ENCODE assay signal across 9 mouse cellular contexts in the genomic region with DNA sequence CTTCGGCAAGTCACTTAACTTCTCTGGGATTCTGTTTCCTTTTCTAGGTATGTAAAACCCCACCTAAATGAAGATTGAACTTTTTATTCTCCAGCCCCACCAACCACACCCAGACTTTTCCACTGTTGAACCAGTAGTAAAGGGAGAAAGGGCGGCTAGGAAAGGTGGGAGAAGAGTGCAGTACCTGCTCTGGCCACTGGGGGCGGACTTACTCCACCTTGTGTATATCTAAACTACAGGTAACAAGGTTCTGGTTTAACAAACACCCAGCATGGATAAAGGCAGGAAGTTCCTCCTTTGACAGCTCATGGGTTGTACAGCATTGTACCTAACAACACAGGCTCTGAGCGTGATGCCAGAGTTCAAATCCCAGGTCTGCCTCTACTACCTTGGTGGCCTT. TPM values are rescaled to one million over a fixed set of nuclear protein-coding genes. Genes with fewer than 3 reads are reported as not detected.
A peak's percentile ranks its signal among the peaks of the same experiment; 100 is the strongest.
DNase-seq lines count a peak whose midpoint lies in the region; ATAC-seq lines count a peak whose summit lies in the region.
"Had no signal": no experiment of that assay in that cellular context is flagged by ENCODE, and none has a peak within 500 bp of the region (broad histone marks: within the 10 kb centered on the region; RNA-seq: fewer than 3 reads in every experiment).

No protein-coding gene starts in this region.

- H3K27ac ChIP-seq in forebrain, embryonic 10.5 days: no peak overlapping the region
- no peak overlapping the region for H3K27ac ChIP-seq in forebrain, embryonic 16.5 days (ENCODE audit: low read length)
- H3K27ac ChIP-seq in neural tube, embryonic 15.5 days (replicated peaks): no peak overlapping the region
- H3K27ac ChIP-seq: macrophage had no signal

- peaks cover 56% of the 10 kb centered on the region for H3K27me3 ChIP-seq in forebrain, embryonic 10.5 days (ENCODE audit: poor library complexity, severe bottlenecking)
- peaks cover 2% of the 10 kb centered on the region for H3K27me3 ChIP-seq in forebrain, embryonic 16.5 days (replicated peaks; ENCODE audit: control insufficient read depth, insufficient read depth, low read length)
- H3K27me3 ChIP-seq in neural tube, embryonic 15.5 days (replicated peaks): peaks cover 88% of the 10 kb centered on the region
- H3K27me3 ChIP-seq in splenic B cell, adult 2 months (ENCODE audit: control insufficient read depth, insufficient read depth, low read length, poor library complexity, severe bottlenecking): no peaks in the 10 kb centered on the region

- H3K9ac ChIP-seq in forebrain, embryonic 16.5 days (replicated peaks; ENCODE audit: low read depth, low read length): no peak overlapping the region
- no peak overlapping the region for H3K9ac ChIP-seq in neural tube, embryonic 15.5 days (replicated peaks)

- H3K4me1 ChIP-seq in forebrain, embryonic 10.5 days: peaks cover 18% of the 10 kb centered on the region
- 0 out of 2 replicates have a peak, but pooled peaks cover 6% of the 10 kb centered on the region for H3K4me1 ChIP-seq in forebrain, embryonic 16.5 days (replicated peaks; ENCODE audit: control insufficient read depth, insufficient read depth, low read length)
- 0 out of 2 replicates have a peak, but pooled peaks cover 11% of the 10 kb centered on the region for H3K4me1 ChIP-seq in neural tube, embryonic 15.5 days

- DNase-seq in forebrain, embryonic 10.5 days (ENCODE audit: extremely low spot score, low spot score): peak; percentile 50
- peak; percentile 54 for DNase-seq in neural tube, embryonic 10.5 days (ENCODE audit: extremely low spot score, low spot score)
- DNase-seq in c-Kit-positive CD71-positive TER-119-positive erythroid progenitor cells, embryonic 14.5 days (ENCODE audit: low spot score): peak; percentile 23
- DNase-seq in kidney, postnatal 14 days: peak; percentile 56
- peak; percentile 25 for DNase-seq in splenic B cell, adult 2 months (ENCODE audit: low read depth, low spot score)
- no peak for DNase-seq in MN1 (ENCODE audit: low spot score)

- no peak overlapping the region for H3K4me3 ChIP-seq in forebrain, embryonic 10.5 days
- no peak overlapping the region for H3K4me3 ChIP-seq in forebrain, embryonic 16.5 days (replicated peaks; ENCODE audit: low read length)
- H3K4me3 ChIP-seq in neural tube, embryonic 15.5 days (replicated peaks): no peak overlapping the region

- no peaks in the 10 kb centered on the region for H3K9me3 ChIP-seq in forebrain, embryonic 10.5 days
- H3K9me3 ChIP-seq in forebrain, embryonic 16.5 days (ENCODE audit: control insufficient read depth, low read length): no peaks in the 10 kb centered on the region
- H3K9me3 ChIP-seq in neural tube, embryonic 15.5 days (replicated peaks): no peaks in the 10 kb centered on the region

- H3K4me2 ChIP-seq in forebrain, embryonic 16.5 days (ENCODE audit: low read length): no peak overlapping the region
- H3K4me2 ChIP-seq in neural tube, embryonic 15.5 days: no peak overlapping the region

- WGBS in forebrain, embryonic 10.5 days: 42% methylated on average over 4 of the region's 4 CpGs
- WGBS in forebrain, embryonic 16.5 days: 45% methylated on average over 4 of the region's 4 CpGs
- WGBS in neural tube, embryonic 15.5 days: 42% methylated on average over 4 of the region's 4 CpGs

- no peaks in the 10 kb centered on the region for H3K36me3 ChIP-seq in forebrain, embryonic 10.5 days (replicated peaks)
- no peaks in the 10 kb centered on the region for H3K36me3 ChIP-seq in forebrain, embryonic 16.5 days (ENCODE audit: control insufficient read depth, insufficient read depth)
- no peaks in the 10 kb centered on the region for H3K36me3 ChIP-seq in neural tube, embryonic 15.5 days
- H3K36me3 ChIP-seq in splenic B cell, adult 2 months (ENCODE audit: control insufficient read depth, insufficient read depth, low read length, poor library complexity, severe bottlenecking): no peaks in the 10 kb centered on the region

- no peak for ATAC-seq in forebrain, embryonic 16.5 days
- no peak for ATAC-seq in neural tube, embryonic 15.5 days (ENCODE audit: low FRiP score)

RNA-seq across cellular contexts. Expression of gene Mafb, which starts 11.4 kb away (rescaled TPM):
- 2.0 and 2.3 TPM in 2 replicates for polyA plus RNA-seq in forebrain, embryonic 10.5 days (2016; fragmentation: Nextera tagmentation; extraction: Ambion mirVana)
- polyA plus RNA-seq in forebrain, embryonic 16.5 days (2015; fragmentation: Nextera tagmentation; extraction: Ambion mirVana): 14.9 and 16.4 TPM in 2 replicates
- 20.1 and 22.9 TPM in 2 replicates for polyA plus RNA-seq in neural tube, embryonic 15.5 days (2015; fragmentation: Nextera tagmentation; extraction: Ambion mirVana)

RNA-seq across cellular contexts. Expression of gene Gm826, which starts 44.3 kb away (rescaled TPM):
- not detected in 2 replicates for polyA plus RNA-seq in forebrain, embryonic 10.5 days (2016; fragmentation: Nextera tagmentation; extraction: Ambion mirVana)
- not detected in 2 replicates for polyA plus RNA-seq in forebrain, embryonic 16.5 days (2015; fragmentation: Nextera tagmentation; extraction: Ambion mirVana)
- polyA plus RNA-seq in neural tube, embryonic 15.5 days (2015; fragmentation: Nextera tagmentation; extraction: Ambion mirVana): 0.42 TPM in 1 of 2 replicates, not detected in the other
